In the genomic region with DNA sequence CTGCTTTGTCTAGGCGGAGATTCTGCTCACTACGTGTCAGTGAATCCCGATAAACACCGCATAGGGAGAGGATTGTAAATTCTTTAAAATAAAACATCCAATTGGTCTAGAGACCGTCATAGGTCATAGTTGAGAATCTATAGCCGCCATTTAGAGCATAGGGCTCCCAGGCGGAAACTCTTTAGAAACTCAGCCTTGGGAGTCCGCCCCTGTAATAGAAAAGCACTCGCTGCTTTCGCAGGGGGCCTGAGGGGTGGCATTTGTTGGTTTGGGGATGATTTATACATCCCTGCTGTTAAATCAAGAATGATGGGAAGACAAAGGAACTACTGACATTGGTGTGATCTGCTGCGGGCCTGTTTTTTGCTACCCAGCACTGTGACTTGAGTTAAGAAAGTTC, we compare ENCODE assay signal across 16 mouse cellular contexts. TPM values are rescaled to one million over a fixed set of nuclear protein-coding genes. Genes with fewer than 3 reads are reported as not detected.
A peak's percentile ranks its signal among the peaks of the same experiment; 100 is the strongest.
DNase-seq lines count a peak whose midpoint lies in the region; ATAC-seq lines count a peak whose summit lies in the region.
"Had no signal": no experiment of that assay in that cellular context is flagged by ENCODE, and none has a peak within 500 bp of the region (broad histone marks: within the 10 kb centered on the region; RNA-seq: fewer than 3 reads in every experiment).

No protein-coding gene starts in this region.

- no peak overlapping the region for H3K4me3 ChIP-seq in hindbrain, embryonic 11.5 days (ENCODE audit: low read depth, low read length)
- H3K4me3 ChIP-seq in hindbrain, embryonic 13.5 days, result no peak overlapping the region
- H3K4me3 ChIP-seq in embryonic facial prominence, embryonic 12.5 days, result peak overlapping the region; percentile 88
- H3K4me3 ChIP-seq in limb, embryonic 13.5 days, result peak overlapping the region; percentile 92
- H3K4me3 ChIP-seq: liver, embryonic 12.5 days; lung, embryonic 15.5 days; neural tube, embryonic 12.5 days had no signal

- H3K9ac ChIP-seq in hindbrain, embryonic 11.5 days (ENCODE audit: low read depth, low read length), result no peak overlapping the region
- H3K9ac ChIP-seq in hindbrain, embryonic 13.5 days, result no peak overlapping the region
- peak overlapping the region; percentile 100 for H3K9ac ChIP-seq in embryonic facial prominence, embryonic 12.5 days
- H3K9ac ChIP-seq in limb, embryonic 13.5 days, result peak overlapping the region; percentile 100
- H3K9ac ChIP-seq: liver, embryonic 12.5 days; lung, embryonic 15.5 days; neural tube, embryonic 12.5 days had no signal

- H3K4me2 ChIP-seq in hindbrain, embryonic 11.5 days (replicated peaks; ENCODE audit: low read depth, low read length), result 0 out of 2 replicates have a peak overlapping the region, but pooled peaks have one; percentile 15
- H3K4me2 ChIP-seq in hindbrain, embryonic 13.5 days, result no peak overlapping the region
- H3K4me2 ChIP-seq in embryonic facial prominence, embryonic 12.5 days (replicated peaks), result peak overlapping the region; percentile 58
- peak overlapping the region; percentile 74 for H3K4me2 ChIP-seq in limb, embryonic 13.5 days (replicated peaks)
- H3K4me2 ChIP-seq: liver, embryonic 12.5 days; lung, embryonic 15.5 days had no signal

- peaks cover 42% of the 10 kb centered on the region for H3K27me3 ChIP-seq in hindbrain, embryonic 11.5 days (ENCODE audit: control insufficient read depth, insufficient read depth, low read length)
- H3K27me3 ChIP-seq in hindbrain, embryonic 13.5 days, result peaks cover 94% of the 10 kb centered on the region
- H3K27me3 ChIP-seq in embryonic facial prominence, embryonic 12.5 days, result no peaks in the 10 kb centered on the region
- H3K27me3 ChIP-seq in limb, embryonic 13.5 days, result 0 out of 2 replicates have a peak, but pooled peaks cover 4% of the 10 kb centered on the region

- H3K36me3 ChIP-seq in hindbrain, embryonic 11.5 days (ENCODE audit: control insufficient read depth, insufficient read depth, low read length), result no peaks in the 10 kb centered on the region
- no peaks in the 10 kb centered on the region for H3K36me3 ChIP-seq in hindbrain, embryonic 13.5 days
- H3K36me3 ChIP-seq in embryonic facial prominence, embryonic 12.5 days, result peaks cover 8% of the 10 kb centered on the region; the same call in 1 of the 2 replicates
- H3K36me3 ChIP-seq in limb, embryonic 13.5 days, result peaks cover 37% of the 10 kb centered on the region
- H3K36me3 ChIP-seq: liver, embryonic 12.5 days; lung, embryonic 15.5 days; neural tube, embryonic 12.5 days had no signal

- no peaks in the 10 kb centered on the region; the same call in none of the 2 replicates for H3K4me1 ChIP-seq in hindbrain, embryonic 11.5 days (replicated peaks; ENCODE audit: control insufficient read depth, insufficient read depth, low read length)
- H3K4me1 ChIP-seq in hindbrain, embryonic 13.5 days (replicated peaks), result peaks cover 20% of the 10 kb centered on the region
- H3K4me1 ChIP-seq in embryonic facial prominence, embryonic 12.5 days, result peaks cover 18% of the 10 kb centered on the region; the same call in 1 of the 2 replicates
- H3K4me1 ChIP-seq in limb, embryonic 13.5 days, result peaks cover 55% of the 10 kb centered on the region
- H3K4me1 ChIP-seq: liver, embryonic 12.5 days had no signal

- WGBS in hindbrain, embryonic 11.5 days, result 11% methylated on average over 11 of the region's 11 CpGs
- 9% methylated on average over 11 of the region's 11 CpGs for WGBS in hindbrain, embryonic 13.5 days
- WGBS in embryonic facial prominence, embryonic 12.5 days, result 15% methylated on average over 11 of the region's 11 CpGs
- 14% methylated on average over 11 of the region's 11 CpGs for WGBS in limb, embryonic 13.5 days

- ATAC-seq in hindbrain, embryonic 11.5 days (ENCODE audit: low FRiP score), result no peak
- no peak for ATAC-seq in hindbrain, embryonic 13.5 days (ENCODE audit: low FRiP score)
- ATAC-seq in embryonic facial prominence, embryonic 12.5 days (ENCODE audit: insufficient number of reproducible peaks, insufficient read depth, low FRiP score, low TSS enrichment), result no peak
- ATAC-seq in limb, embryonic 13.5 days (ENCODE audit: low FRiP score, low read depth), result no peak
- ATAC-seq: liver, embryonic 12.5 days had no signal

- peak; percentile 38 for DNase-seq in hindbrain, embryonic 11.5 days (ENCODE audit: low spot score)
- DNase-seq in embryo, embryonic 10 days (ENCODE audit: low spot score), result peak; percentile 24
- no peak for DNase-seq in liver
- no peak for DNase-seq in lung, postnatal 25 days (ENCODE audit: low spot score)
- no peak for DNase-seq in lung, adult 18-20 months
- DNase-seq: cerebellum, adult 9-10 months; gastrocnemius, postnatal 14 days; kidney, adult 8-10 months; kidney, postnatal 36 days; right cerebral cortex, postnatal 14 days had no signal

- H3K9me3 ChIP-seq in hindbrain, embryonic 11.5 days (ENCODE audit: control insufficient read depth, low read length), result no peaks in the 10 kb centered on the region
- no peaks in the 10 kb centered on the region for H3K9me3 ChIP-seq in hindbrain, embryonic 13.5 days
- H3K9me3 ChIP-seq in embryonic facial prominence, embryonic 12.5 days, result no peaks in the 10 kb centered on the region
- H3K9me3 ChIP-seq in limb, embryonic 13.5 days, result no peaks in the 10 kb centered on the region
- H3K9me3 ChIP-seq: liver, embryonic 12.5 days; lung, embryonic 15.5 days; neural tube, embryonic 12.5 days had no signal

- H3K27ac ChIP-seq in hindbrain, embryonic 11.5 days (ENCODE audit: low read depth, low read length), result no peak overlapping the region
- H3K27ac ChIP-seq in hindbrain, embryonic 13.5 days, result no peak overlapping the region
- peak overlapping the region; percentile 100 for H3K27ac ChIP-seq in embryonic facial prominence, embryonic 12.5 days
- peak overlapping the region; percentile 100 for H3K27ac ChIP-seq in limb, embryonic 13.5 days
- H3K27ac ChIP-seq: liver, embryonic 12.5 days; lung, embryonic 15.5 days; neural tube, embryonic 12.5 days had no signal

RNA-seq across cellular contexts. Expression of a gene that starts 5.8 kb away (rescaled TPM):
- 51.8 and 71.0 TPM in 2 replicates for polyA plus RNA-seq in hindbrain, embryonic 11.5 days (2014; fragmentation: Nextera tagmentation; extraction: Ambion mirVana)
- 6.4 and 10.6 TPM in 2 replicates for polyA plus RNA-seq in hindbrain, embryonic 13.5 days (2015; fragmentation: Nextera tagmentation; extraction: Ambion mirVana)
- polyA plus RNA-seq in embryonic facial prominence, embryonic 12.5 days (2016; fragmentation: Nextera tagmentation; extraction: Ambion mirVana), result 180 and 186 TPM in 2 replicates
- polyA plus RNA-seq in limb, embryonic 13.5 days (2015; fragmentation: Nextera tagmentation; extraction: Ambion mirVana), result 160 and 179 TPM in 2 replicates

Comparison
In these comparisons a context has a peak if more than half of its experiments do, and no peak if none do; other contexts are left out.
1. DNase-seq: peak in hindbrain, embryonic 11.5 days (single experiment) and embryo, embryonic 10 days (single experiment); none in liver (single experiment), lung, postnatal 25 days (single experiment) and lung, adult 18-20 months (0 of 2).
2. H3K27ac ChIP-seq: peak in embryonic facial prominence, embryonic 12.5 days (single experiment) and limb, embryonic 13.5 days (single experiment); none in hindbrain, embryonic 11.5 days (single experiment) and hindbrain, embryonic 13.5 days (single experiment).
3. H3K4me3 ChIP-seq: peak in embryonic facial prominence, embryonic 12.5 days (single experiment) and limb, embryonic 13.5 days (single experiment); none in hindbrain, embryonic 11.5 days (single experiment) and hindbrain, embryonic 13.5 days (single experiment).
4. H3K9ac ChIP-seq: peak in embryonic facial prominence, embryonic 12.5 days (single experiment) and limb, embryonic 13.5 days (single experiment); none in hindbrain, embryonic 11.5 days (single experiment) and hindbrain, embryonic 13.5 days (single experiment).